Mouse (Mus musculus) lung, adult 2 months (tissue): ENCODE measurements around the gene Psmd1.

Experiments used
- CTCF ChIP-seq: fragments of 200-500 bp; IDR thresholded peaks from 2 replicates; pipeline ENCODE4 v1.5.1; 2011; ENCODE audit warnings: mild to moderate bottlenecking, low read length, control low read depth; ENCODE audit not compliant: insufficient read depth
- POLR2A ChIP-seq: fragments of 200-500 bp; IDR thresholded peaks from 2 replicates; pipeline ENCODE4 v1.6.1; 2011; ENCODE audit warnings: low read depth, mild to moderate bottlenecking, control low read depth, low read length, borderline replicate concordance; ENCODE audit errors: extremely low read depth

DNA sequence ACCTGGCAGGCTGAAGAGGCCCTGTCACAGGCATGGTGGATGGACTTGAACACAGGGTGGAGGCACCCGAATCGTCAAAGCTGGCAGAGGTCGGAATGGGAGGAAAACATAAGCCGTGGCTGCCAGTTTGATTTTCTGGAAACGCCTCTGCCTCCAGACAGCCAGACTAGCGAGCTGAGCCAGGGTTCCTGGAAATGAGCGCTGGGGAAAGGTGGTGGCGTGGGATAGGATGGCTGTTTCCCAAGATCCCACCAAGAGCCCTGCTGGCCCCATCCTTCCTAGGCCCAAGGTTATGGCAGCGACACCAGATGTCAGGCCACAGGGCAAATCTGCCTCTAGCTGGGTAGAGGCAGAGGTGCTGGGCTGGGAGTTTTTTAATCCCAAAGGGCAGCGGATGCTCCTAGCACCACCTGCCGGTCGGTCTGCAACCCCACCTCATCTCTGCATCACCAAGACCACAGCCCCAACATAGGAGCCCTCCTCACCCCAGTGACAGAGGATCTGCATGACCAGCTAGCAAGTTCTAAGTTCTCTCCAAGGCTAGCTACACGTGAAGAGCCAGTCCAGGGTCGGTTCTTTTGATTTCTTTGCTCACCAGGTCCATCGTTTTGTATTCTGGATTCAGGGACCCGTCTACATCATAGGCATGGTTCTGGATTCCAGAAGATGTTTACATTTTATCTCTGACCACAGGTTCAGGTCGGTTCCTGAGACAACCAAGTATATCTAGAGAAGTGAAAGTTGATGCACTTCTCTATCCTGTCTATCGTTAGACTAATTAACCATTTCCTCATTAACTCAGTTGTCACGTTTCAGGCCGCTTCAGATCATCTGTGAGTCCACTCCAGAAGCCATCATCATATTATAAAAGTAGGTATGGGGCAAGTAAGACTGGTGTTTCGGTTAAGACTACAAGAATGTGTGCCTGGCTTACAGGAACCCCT lies 80.1 kb downstream of the Psmd1 start:
- TF ChIP-seq CTCF (peak; percentile 22; the same call in 1 of the 2 replicates), POLR2A (no peak)
